Mouse (Mus musculus) ES-Bruce4 (cell line): ENCODE measurements around the gene Tm7sf2. TPM values are rescaled to one million over a fixed set of nuclear protein-coding genes. Genes with fewer than 3 reads are reported as not detected.
"Not testable (repeated sequence)": the region's sequence is repeated elsewhere in the genome, so short reads cannot be mapped to it uniquely, and the experiment has no call there.

Experiments
- H3K27ac ChIP-seq: 2 replicates; pipeline ENCODE4 v1.5.1; 2012; ENCODE audit warnings: low read length, inconsistent platforms; ENCODE audit not compliant: insufficient read depth
- H3K27me3 ChIP-seq: 2 replicates; pipeline ENCODE4 v1.6.1; 2012; ENCODE audit warnings: mild to moderate bottlenecking, low read length, inconsistent platforms; ENCODE audit not compliant: control insufficient read depth, poor library complexity, insufficient read depth, severe bottlenecking
- H3K36me3 ChIP-seq: 2 replicates; pipeline ENCODE4 v1.6.1; 2012; ENCODE audit warnings: inconsistent platforms, mild to moderate bottlenecking, low read length, moderate library complexity; ENCODE audit not compliant: control insufficient read depth, poor library complexity, insufficient read depth, severe bottlenecking
- H3K4me1 ChIP-seq: one replicate; pipeline ENCODE4 v1.8.1; 2011; ENCODE audit warnings: low read length; ENCODE audit not compliant: control insufficient read depth, insufficient read depth
- H3K4me3 ChIP-seq: 2 replicates; pipeline ENCODE4 v1.5.1; 2011; ENCODE audit warnings: low read depth, mild to moderate bottlenecking, low read length
- H3K9ac ChIP-seq: 2 replicates; pipeline ENCODE4 v1.6.1; 2012; ENCODE audit warnings: low read depth, mild to moderate bottlenecking, inconsistent platforms; ENCODE audit not compliant: poor library complexity, severe bottlenecking
- H3K9me3 ChIP-seq: replicated peaks from 2 replicates; pipeline ENCODE4 v1.6.1; 2012; ENCODE audit warnings: mild to moderate bottlenecking, low read length, inconsistent platforms; ENCODE audit not compliant: control insufficient read depth, poor library complexity, insufficient read depth, severe bottlenecking
- CTCF ChIP-seq: IDR thresholded peaks from one replicate; pipeline ENCODE4 v1.8.1; 2011; ENCODE audit warnings: low read depth, low read length
- EP300 ChIP-seq: IDR thresholded peaks from 2 replicates; pipeline ENCODE4 v1.6.1; 2011; ENCODE audit warnings: low read depth, low read length; ENCODE audit not compliant: insufficient read depth
- POLR2A ChIP-seq: IDR thresholded peaks from one replicate; pipeline ENCODE4 v1.8.1; 2011; ENCODE audit warnings: low read length; ENCODE audit not compliant: insufficient read depth
- polyA plus RNA-seq: library from polyadenylated mRNA; stranded (reverse); fragments of >200 nt; gene quantifications from 2 replicates; pipeline ENCODE4 v1.2.4, GENCODE M21; 2011; ENCODE audit warnings: low read depth; ENCODE audit not compliant: missing spikeins, insufficient read depth, insufficient read length

Gene Tm7sf2
- polyA plus RNA-seq, 1 experiment: 19.1 TPM

DNA sequence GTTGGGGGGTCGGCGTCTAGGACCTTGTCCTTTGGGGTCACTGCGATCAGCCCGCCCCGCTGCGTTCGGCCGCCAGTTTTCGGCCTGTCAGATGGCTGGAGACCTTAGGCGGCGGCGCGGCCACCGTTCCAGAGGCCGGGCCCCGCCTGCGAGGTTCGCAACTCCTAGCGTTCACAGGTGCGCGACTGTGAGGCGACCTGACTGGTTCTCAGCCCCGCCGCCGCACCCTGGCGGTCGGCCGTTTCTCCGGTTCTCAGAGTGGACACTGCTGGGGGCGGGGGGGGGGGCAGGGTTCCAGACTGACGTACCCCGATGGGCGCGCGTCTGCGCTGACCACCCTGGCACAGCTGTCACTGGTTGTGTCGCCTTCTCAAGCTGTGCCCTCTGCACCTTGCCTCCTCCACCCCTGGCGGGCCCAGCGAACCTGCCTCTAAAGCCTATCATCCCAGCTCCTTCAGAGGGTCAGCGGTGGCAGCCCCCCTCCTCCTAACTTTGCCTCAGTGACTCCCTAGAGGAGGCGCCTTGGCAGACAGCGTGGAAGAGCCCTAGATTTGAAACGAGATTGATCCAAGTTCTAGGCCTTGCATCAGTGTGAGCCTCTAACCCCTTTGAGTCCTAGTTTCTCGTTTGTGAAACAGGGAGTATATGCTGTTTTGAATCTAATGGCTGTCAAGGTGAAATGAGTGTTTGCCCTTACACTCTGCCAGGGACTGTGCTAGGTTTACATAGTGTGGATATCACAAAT is 20.8 kb downstream of the Tm7sf2 start:
- Histone ChIP-seq H3K27ac (no peak overlapping the region), H3K4me1 (no peaks in the 10 kb centered on the region), H3K36me3 (peaks cover 32% of the 10 kb centered on the region), H3K9me3 (no peaks in the 10 kb centered on the region), H3K27me3 (no peaks in the 10 kb centered on the region), H3K9ac (peak overlapping the region; percentile 92), H3K4me3 (peak overlapping the region; percentile 95)
- no peak for TF ChIP-seq EP300
- no peak for TF ChIP-seq CTCF
- TF ChIP-seq POLR2A: no peak

DNA sequence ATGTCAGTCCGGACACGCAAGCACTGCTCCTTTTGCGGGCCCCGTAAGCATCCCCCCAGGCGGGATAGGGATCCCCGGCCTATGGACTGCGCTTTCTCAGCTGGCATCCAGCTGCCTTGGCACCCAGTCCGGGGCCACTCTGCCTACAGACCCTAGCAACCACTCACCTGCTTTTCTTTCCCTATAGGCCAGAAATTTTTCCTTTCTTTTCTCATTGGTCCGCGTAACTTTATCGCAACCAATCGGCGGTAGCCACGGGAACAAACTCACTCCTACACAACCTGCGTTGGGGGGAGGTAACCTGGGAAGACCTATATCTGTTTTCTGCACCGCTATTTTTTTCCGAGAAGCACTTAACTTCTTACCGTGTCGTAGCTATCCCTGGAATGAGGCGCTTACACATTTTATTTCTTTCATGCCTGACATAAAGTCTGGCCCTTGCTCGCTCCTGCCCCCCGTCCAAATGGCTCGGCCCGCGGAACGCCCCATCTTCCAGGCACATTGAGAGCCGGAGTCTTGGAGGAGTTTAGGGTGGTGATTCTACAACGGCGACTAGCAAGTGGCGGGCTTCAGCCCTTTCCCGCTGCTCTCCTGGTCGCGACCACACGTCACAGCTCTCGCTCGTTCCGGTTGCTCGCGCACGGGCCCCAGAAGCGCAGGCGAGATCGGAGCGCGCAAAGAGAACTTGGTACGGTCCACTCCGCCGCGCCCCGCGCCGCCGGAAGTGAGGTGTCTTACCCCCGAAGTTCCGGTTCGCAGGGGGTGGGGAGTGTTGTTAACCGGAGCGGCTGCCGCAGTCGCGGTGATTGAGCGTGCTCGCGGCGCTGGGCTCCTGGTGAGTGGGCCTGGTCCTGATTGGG is 21.6 kb downstream of the Tm7sf2 start, which contains the start of gene Syvn1:
Syvn1 (plus strand) TSS at position 283 of the 860 bp plus-strand sequence.
- TF ChIP-seq POLR2A (peak; percentile 58), EP300 (0 out of 2 replicates have a peak, but pooled peaks have one; percentile 19), CTCF (no peak)
- H3K4me3 ChIP-seq: peak within 1 kb of the TSS; percentile 95
- H3K9ac ChIP-seq: peak within 1 kb of the TSS; percentile 92

DNA sequence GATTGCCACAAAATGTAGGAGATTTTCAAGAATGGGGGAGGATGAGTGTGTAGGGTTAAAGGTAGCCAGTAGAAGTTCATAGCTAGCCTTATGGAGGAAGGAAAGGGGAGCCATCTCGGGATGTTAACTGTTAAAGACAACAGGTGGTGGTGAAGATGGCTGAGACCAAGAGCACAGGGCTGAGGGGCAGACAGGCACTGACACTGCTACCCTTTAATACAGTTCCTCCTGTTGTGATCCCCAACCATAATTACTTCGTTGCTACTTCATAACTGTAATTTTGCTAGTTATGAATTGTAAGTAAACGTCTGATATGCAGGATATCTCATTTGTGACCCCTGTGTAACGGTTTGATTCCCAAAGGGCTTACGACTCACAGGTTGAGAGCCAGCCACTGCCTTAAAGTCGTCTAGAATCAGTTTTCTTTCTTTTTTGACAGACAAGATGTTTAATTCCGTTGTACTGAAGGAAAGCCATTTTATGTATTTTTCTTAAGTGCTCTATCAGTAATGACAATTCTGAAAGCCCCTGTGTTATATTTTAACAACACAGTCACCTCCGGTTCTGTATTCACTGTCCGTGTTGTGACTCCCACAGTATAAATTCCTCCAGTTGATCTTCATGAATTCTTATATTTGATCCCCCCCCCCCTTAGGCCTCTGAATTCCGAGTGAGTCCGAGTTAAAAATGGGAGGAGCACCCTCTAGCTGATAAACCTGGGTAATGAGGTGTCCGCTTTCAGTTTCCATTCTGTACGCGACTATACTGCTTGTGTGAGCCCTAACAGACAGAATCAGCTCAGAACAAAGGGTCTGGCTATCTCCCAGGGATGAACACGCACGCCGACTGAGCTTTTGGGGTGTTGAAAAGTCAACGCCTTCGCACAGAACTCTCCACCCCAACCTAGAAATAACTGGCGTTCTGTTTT is 22.5 kb downstream of the Tm7sf2 start:
- H3K9me3 ChIP-seq: no peaks in the 10 kb centered on the region
- H3K4me3 ChIP-seq: peak overlapping the region; percentile 90
- TF ChIP-seq POLR2A (no peak), CTCF (no peak), EP300 (no peak)
- peak overlapping the region; percentile 66; the same call in 1 of the 2 replicates for H3K27ac ChIP-seq
- peak overlapping the region; percentile 92 for H3K9ac ChIP-seq
- H3K36me3 ChIP-seq: peaks cover 22% of the 10 kb centered on the region
- no peaks in the 10 kb centered on the region for H3K27me3 ChIP-seq
- no peaks in the 10 kb centered on the region for H3K4me1 ChIP-seq

More for the DNA sequence above, 21.6 kb downstream of the Tm7sf2 start, which contains the start of gene Syvn1:
- H3K36me3 ChIP-seq: peaks cover 26% of the 10 kb centered on the region
- H3K4me1 ChIP-seq: no peaks in the 10 kb centered on the region
- H3K27me3 ChIP-seq: no peaks in the 10 kb centered on the region
- H3K9me3 ChIP-seq: no peaks in the 10 kb centered on the region
- H3K27ac ChIP-seq: peak within 1 kb of the TSS; percentile 66

DNA sequence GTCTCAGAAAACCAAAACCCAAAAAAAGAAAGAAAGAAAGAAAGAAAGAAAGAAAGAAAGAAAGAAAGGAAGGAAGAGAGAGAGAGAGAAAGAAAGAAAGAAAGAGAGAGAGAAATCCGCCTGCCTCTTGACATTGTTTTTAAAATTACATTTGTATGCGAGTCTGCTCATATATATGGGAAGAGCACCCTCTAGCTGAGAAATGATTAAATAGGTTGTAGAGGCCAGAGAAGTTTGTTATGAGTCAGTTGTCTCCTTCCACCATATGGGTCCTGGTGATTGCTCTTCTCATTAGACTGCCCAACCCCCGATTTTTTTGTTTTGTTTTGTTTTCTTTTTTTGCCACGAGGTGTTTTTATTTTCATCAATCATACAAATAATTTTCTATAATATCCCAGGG is 24.1 kb downstream of the Tm7sf2 start:
- not testable (repeated sequence) for H3K9ac ChIP-seq, H3K9me3 ChIP-seq, H3K27ac ChIP-seq, H3K4me3 ChIP-seq, H3K36me3 ChIP-seq, H3K27me3 ChIP-seq, H3K4me1 ChIP-seq

DNA sequence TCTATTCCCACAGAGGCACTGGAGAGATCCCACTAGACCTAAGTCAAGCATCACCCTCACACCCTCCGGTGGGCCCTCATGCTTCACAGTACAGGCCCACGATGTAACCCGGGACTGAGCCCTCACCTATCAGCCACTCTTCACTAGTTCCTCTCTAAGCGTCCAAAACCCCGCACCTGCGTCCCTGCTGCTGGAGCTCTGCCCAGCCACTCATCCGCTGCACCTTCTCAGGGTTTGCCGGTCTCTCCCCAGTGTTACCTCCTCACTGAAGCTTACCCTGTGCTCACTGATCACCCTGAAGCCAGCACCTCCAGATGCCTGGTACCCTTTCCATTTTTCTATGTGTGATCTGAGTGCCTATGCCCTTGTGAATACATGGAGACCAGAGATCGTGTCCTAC is 25.9 kb downstream of the Tm7sf2 start:
- H3K36me3 ChIP-seq: no peaks in the 10 kb centered on the region
- no peak overlapping the region for H3K27ac ChIP-seq

More for the DNA sequence above, 25.9 kb downstream of the Tm7sf2 start:
- Histone ChIP-seq H3K9ac (no peak overlapping the region), H3K27me3 (no peaks in the 10 kb centered on the region), H3K9me3 (no peaks in the 10 kb centered on the region), H3K4me1 (no peaks in the 10 kb centered on the region), H3K4me3 (no peak overlapping the region)
- TF ChIP-seq EP300 (no peak), POLR2A (no peak), CTCF (no peak)
